Mouse (Mus musculus): ENCODE results near the gene Ly6g5b.

DNA sequence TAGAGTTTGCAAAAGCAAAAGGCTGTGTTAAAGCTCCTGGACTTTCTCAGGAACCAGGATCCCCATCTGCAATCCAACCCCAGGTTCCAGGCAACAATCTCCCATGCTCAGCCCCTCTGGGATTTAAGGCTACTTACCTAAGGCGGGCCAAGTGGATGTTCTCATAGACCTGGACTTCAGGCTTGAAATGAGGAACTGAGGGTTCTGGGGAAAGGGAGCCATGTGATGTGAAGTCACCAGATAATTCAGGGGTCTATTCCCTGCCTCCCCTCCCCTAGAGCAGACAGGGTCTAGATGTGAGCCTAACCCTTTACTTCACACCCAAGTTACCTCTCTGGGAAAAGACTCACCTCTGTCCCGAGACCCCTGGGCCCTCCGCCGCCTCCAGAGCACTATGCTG, 34.5 kb downstream of the Ly6g5b start:
- TF ChIP-seq CTCF (IDR thresholded peaks at IDR 0.05; ENCODE audit: low read depth) (no peak), EP300 (IDR thresholded peaks at IDR 0.05; ENCODE audit: low read depth) (no peak)

Data from heart, postnatal 0 days (tissue).